Mouse (Mus musculus): ENCODE data around the gene Sumf2. TPM values are rescaled to one million over a fixed set of nuclear protein-coding genes. Genes with fewer than 3 reads are reported as not detected.

Gene Sumf2
- polyA plus RNA-seq (2012; rRNA removed): 8.6 and 10.0 TPM in 2 replicates
- 15.0 and 19.1 TPM in 2 replicates for polyA plus RNA-seq (2014; fragmentation: Nextera tagmentation; extraction: Ambion mirVana)

DNA sequence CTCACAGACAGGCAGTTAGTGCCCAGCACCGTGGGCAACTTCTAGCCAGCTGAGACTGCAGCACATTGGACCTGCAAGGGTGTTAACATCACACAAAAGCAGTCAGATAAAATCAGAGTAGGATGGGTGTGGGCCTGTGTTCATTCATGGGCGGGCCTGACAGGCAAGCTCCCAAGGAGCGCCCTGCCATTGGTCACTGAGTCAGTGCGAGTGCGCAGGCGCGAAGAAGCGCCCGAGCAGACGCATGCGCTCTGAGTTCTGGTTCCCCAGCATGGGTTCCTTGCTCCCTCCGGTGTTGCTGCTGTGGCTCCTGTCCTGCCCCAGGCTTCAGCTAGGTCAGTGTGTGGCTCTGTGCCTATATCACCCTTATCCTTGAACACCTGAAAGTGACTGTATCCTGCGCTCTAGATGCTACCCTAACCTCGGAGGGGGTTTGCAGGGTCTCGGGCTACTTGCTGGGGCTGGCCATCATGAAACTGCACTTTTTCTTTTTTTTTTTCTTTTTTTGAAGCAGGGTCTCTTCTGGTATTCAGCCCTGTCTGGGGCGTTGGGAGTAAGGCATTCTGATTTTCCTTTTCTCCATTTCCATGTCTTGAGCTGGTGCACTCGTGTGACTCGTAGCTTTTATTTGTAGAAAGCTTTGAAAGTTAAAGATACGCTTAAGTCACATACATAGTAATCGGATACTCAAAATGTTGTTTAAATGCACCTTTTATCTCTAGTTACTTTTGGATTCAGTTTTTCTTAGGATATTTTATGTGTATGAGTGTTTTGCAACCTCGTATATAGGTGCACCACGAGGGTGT lies at the start of gene Sumf2:
Gene Sumf2, plus strand, starts transcription at position 235 of the 806 bp plus-strand sequence.
- 6% methylated on average over 22 of the region's 22 CpGs for WGBS (ENCODE audit: insufficient replicate concordance)

DNA sequence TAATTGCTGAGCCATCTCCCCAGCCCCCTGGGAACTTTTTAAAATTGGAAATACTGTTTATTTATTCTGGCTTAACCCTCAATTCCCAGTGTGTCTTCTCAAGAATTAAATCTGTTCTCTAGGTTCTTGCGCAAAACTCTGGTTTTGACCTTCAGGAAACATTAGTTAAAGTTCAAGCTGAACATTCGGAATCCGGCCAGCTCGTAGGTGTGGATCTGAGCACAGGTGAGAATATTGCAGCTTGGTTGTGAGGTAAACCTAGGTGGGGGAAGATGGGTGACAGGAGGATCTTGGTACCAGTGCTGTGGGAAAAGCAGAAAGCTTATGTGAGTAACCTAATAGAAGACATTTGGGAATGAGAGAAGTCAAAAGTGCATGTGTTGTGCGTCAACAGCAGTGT lies 1.9 kb upstream of the Sumf2 start:
- ATAC-seq (ENCODE audit: insufficient read depth) (no peak), DNase-seq (ENCODE audit: low read depth in 3 of 3, low spot score in 3 of 3) (no peak)
- Histone ChIP-seq H3K36me3 (replicated peaks; ENCODE audit: control insufficient read depth, insufficient read depth, low read depth) (peaks cover 20% of the 10 kb centered on the region), H3K4me1 (replicated peaks; ENCODE audit: control insufficient read depth in 2 of 2, insufficient read depth in 2 of 2, low read length in 1 of 2) (peaks cover 3 to 5% of the 10 kb centered on the region in 2 experiments), H3K27me3 (ENCODE audit: control insufficient read depth, insufficient read depth, low read length) (no peaks in the 10 kb centered on the region), H3K27ac (no peak overlapping the region), H3K9me3 (ENCODE audit: control insufficient read depth, low read length) (no peaks in the 10 kb centered on the region), H3K4me2 (ENCODE audit: low read depth) (no peak overlapping the region), H3K4me3 (ENCODE audit: insufficient read depth in 1 of 2, low read depth in 2 of 2, low read length in 2 of 2) (no peak overlapping the region), H3K9ac (replicated peaks) (no peak overlapping the region)
- 86% methylated on average over 5 of the region's 5 CpGs for WGBS (ENCODE audit: insufficient replicate concordance)
- TF ChIP-seq EP300 (IDR thresholded peaks at IDR 0.05; ENCODE audit: low read depth): no peak
- TF ChIP-seq CTCF (IDR thresholded peaks at IDR 0.05; ENCODE audit: low read depth): no peak

More for the DNA sequence above, at the start of gene Sumf2:
- H3K4me2 ChIP-seq (ENCODE audit: low read depth): peak within 1 kb of the TSS; percentile 92
- H3K27me3 ChIP-seq (ENCODE audit: control insufficient read depth, insufficient read depth, low read length): no peaks in the 10 kb centered on the region
- ATAC-seq (ENCODE audit: insufficient read depth): peak; percentile 98
- peak within 1 kb of the TSS; percentile 83 for H3K9ac ChIP-seq (replicated peaks)
- peaks cover 3 to 5% of the 10 kb centered on the region in 2 experiments for H3K4me1 ChIP-seq (replicated peaks; ENCODE audit: control insufficient read depth in 2 of 2, insufficient read depth in 2 of 2, low read length in 1 of 2)
- peak within 1 kb of the TSS; percentile 80 to 91 for H3K4me3 ChIP-seq (ENCODE audit: insufficient read depth in 1 of 2, low read depth in 2 of 2, low read length in 2 of 2)
- H3K27ac ChIP-seq: peak within 1 kb of the TSS; percentile 68
- TF ChIP-seq EP300 (IDR thresholded peaks at IDR 0.05; ENCODE audit: low read depth): no peak
- TF ChIP-seq CTCF (IDR thresholded peaks at IDR 0.05; ENCODE audit: low read depth): no peak
- peak; percentile 89 to 93 (median 91) for DNase-seq (ENCODE audit: low read depth in 3 of 3, low spot score in 3 of 3)
- H3K9me3 ChIP-seq (ENCODE audit: control insufficient read depth, low read length): no peaks in the 10 kb centered on the region
- H3K36me3 ChIP-seq (replicated peaks; ENCODE audit: control insufficient read depth, insufficient read depth, low read depth): peaks cover 20% of the 10 kb centered on the region

DNA sequence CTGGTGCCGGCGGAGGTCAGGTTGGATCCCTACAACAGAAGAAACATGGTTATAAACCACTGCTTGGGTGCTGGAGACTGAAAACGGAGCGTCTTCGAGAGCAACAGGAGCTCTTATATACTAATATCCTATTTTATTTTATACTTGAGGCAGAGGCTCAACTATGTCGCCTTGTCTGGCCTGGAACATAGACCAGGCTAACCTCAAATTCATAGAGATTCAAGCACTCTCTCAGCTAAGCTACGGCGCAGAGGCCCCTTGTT lies 703 bp downstream of the Sumf2 start:
- peak overlapping the region; percentile 80 to 91 for H3K4me3 ChIP-seq (ENCODE audit: insufficient read depth in 1 of 2, low read depth in 2 of 2, low read length in 2 of 2)
- 30% methylated on average over 8 of the region's 8 CpGs for WGBS (ENCODE audit: insufficient replicate concordance)
- no peaks in the 10 kb centered on the region for H3K27me3 ChIP-seq (ENCODE audit: control insufficient read depth, insufficient read depth, low read length)
- H3K27ac ChIP-seq: peak overlapping the region; percentile 68; the same call in 1 of the 2 replicates
- peaks cover 20% of the 10 kb centered on the region for H3K36me3 ChIP-seq (replicated peaks; ENCODE audit: control insufficient read depth, insufficient read depth, low read depth)
- peak overlapping the region; percentile 83 for H3K9ac ChIP-seq (replicated peaks)
- peak overlapping the region; percentile 92 for H3K4me2 ChIP-seq (ENCODE audit: low read depth)
- H3K4me1 ChIP-seq (replicated peaks; ENCODE audit: control insufficient read depth in 2 of 2, insufficient read depth in 2 of 2, low read length in 1 of 2): peaks cover 3 to 5% of the 10 kb centered on the region in 2 experiments
- DNase-seq (ENCODE audit: low read depth in 3 of 3, low spot score in 3 of 3) (no peak), ATAC-seq (ENCODE audit: insufficient read depth) (no peak)
- no peaks in the 10 kb centered on the region for H3K9me3 ChIP-seq (ENCODE audit: control insufficient read depth, low read length)
- TF ChIP-seq CTCF (IDR thresholded peaks at IDR 0.05; ENCODE audit: low read depth): no peak
- TF ChIP-seq EP300 (IDR thresholded peaks at IDR 0.05; ENCODE audit: low read depth): no peak

DNA sequence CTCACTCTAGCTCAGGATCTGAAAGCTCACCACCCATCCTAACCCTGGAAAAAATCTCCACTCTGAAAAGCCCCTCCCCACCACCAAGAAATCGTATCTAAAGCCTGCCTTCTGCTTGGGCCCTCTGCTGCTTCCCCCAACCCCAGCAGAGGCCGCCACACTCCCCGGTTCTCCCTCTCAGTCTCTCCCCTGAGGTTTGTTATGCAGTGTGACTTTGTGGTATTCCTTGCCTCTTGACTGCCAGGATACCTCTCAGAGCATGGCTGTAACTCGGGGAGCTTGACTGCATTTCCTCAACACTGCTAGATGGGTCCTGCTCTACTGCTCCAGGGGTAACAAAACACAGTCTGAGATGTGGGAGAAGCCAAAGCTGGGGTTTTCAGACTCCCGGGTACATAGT lies 8.4 kb downstream of the Sumf2 start:
- no peak overlapping the region for H3K9ac ChIP-seq (replicated peaks)
- H3K4me3 ChIP-seq (ENCODE audit: insufficient read depth in 1 of 2, low read depth in 2 of 2, low read length in 2 of 2): no peak overlapping the region
- no peaks in the 10 kb centered on the region for H3K9me3 ChIP-seq (ENCODE audit: control insufficient read depth, low read length)
- DNase-seq (ENCODE audit: low read depth in 3 of 3, low spot score in 3 of 3) (no peak), ATAC-seq (ENCODE audit: insufficient read depth) (no peak)
- WGBS (ENCODE audit: insufficient replicate concordance): 65% methylated on average over 5 of the region's 5 CpGs
- H3K36me3 ChIP-seq (replicated peaks; ENCODE audit: control insufficient read depth, insufficient read depth, low read depth): peaks cover 5% of the 10 kb centered on the region
- TF ChIP-seq EP300 (IDR thresholded peaks at IDR 0.05; ENCODE audit: low read depth) (no peak), CTCF (IDR thresholded peaks at IDR 0.05; ENCODE audit: low read depth) (no peak)
- H3K4me2 ChIP-seq (ENCODE audit: low read depth): no peak overlapping the region
- H3K27me3 ChIP-seq (ENCODE audit: control insufficient read depth, insufficient read depth, low read length): no peaks in the 10 kb centered on the region
- H3K4me1 ChIP-seq (replicated peaks; ENCODE audit: control insufficient read depth in 2 of 2, insufficient read depth in 2 of 2, low read length in 1 of 2): no peaks in the 10 kb centered on the region
- no peak overlapping the region for H3K27ac ChIP-seq

DNA sequence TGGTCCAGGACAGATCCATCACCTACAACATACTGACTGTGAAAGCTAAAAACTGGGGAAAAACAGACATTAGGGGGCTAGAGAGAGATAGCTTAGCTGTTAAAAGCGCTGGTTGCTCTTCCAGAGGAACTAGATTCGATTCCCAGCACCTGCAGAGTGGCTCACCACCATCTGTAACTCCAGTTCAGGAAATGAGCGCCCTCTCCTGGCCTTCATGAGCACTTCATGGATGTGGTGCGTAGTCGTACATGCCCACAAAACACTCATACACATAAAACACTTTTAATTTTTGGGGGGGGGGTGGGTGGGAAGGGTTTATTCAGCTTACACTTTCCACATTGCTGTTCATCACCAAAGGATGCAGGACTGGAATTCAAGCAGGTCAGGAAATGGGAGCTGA lies 9.6 kb downstream of the Sumf2 start:
- Histone ChIP-seq H3K9ac (replicated peaks) (no peak overlapping the region), H3K27me3 (ENCODE audit: control insufficient read depth, insufficient read depth, low read length) (no peaks in the 10 kb centered on the region), H3K27ac (no peak overlapping the region), H3K4me2 (ENCODE audit: low read depth) (no peak overlapping the region), H3K4me3 (ENCODE audit: insufficient read depth in 1 of 2, low read depth in 2 of 2, low read length in 2 of 2) (no peak overlapping the region), H3K9me3 (ENCODE audit: control insufficient read depth, low read length) (no peaks in the 10 kb centered on the region), H3K36me3 (replicated peaks; ENCODE audit: control insufficient read depth, insufficient read depth, low read depth) (peaks cover 5% of the 10 kb centered on the region), H3K4me1 (replicated peaks; ENCODE audit: control insufficient read depth in 2 of 2, insufficient read depth in 2 of 2, low read length in 1 of 2) (no peaks in the 10 kb centered on the region)
- WGBS (ENCODE audit: insufficient replicate concordance): 73% methylated on average over 5 of the region's 5 CpGs
- DNase-seq (ENCODE audit: low read depth in 3 of 3, low spot score in 3 of 3) (no peak), ATAC-seq (ENCODE audit: insufficient read depth) (no peak)
- peak; percentile 51 for TF ChIP-seq CTCF (IDR thresholded peaks at IDR 0.05; ENCODE audit: low read depth)
- TF ChIP-seq EP300 (IDR thresholded peaks at IDR 0.05; ENCODE audit: low read depth): no peak
